Mouse (Mus musculus): ENCODE data around the gene Rhoj. TPM values are rescaled to one million over a fixed set of nuclear protein-coding genes. Genes with fewer than 3 reads are reported as not detected.

Gene Rhoj
- polyA plus RNA-seq, 1 experiment = 92.2 TPM

- Histone ChIP-seq H3K4me1 (ENCODE audit: control insufficient read depth, insufficient read depth, low read length) (no peaks in the 10 kb centered on the region), H3K4me3 (replicated peaks; ENCODE audit: extremely low read depth, low read depth, low read length) (no peak overlapping the region)
- TF ChIP-seq CTCF (IDR thresholded peaks at IDR 0.05; ENCODE audit: insufficient read depth, low read length) (no peak), POLR2A (IDR thresholded peaks at IDR 0.05; ENCODE audit: borderline replicate concordance, extremely low read depth, low read depth, low read length) (no peak)
- WGBS = 80% methylated on average over 6 of the region's 6 CpGs
- no peak for DNase-seq
Observed at GRCm38 (mm10) chr12:75376126-75376525, 68.0 kb downstream of the Rhoj start.

GRCm38 (mm10) chr12:75386731-75387130, 78.6 kb downstream of the Rhoj start:
- WGBS = 90% methylated on average over 9 of the region's 9 CpGs
- H3K4me3 ChIP-seq (replicated peaks; ENCODE audit: extremely low read depth, low read depth, low read length) = no peak overlapping the region
- no peak for TF ChIP-seq POLR2A (IDR thresholded peaks at IDR 0.05; ENCODE audit: borderline replicate concordance, extremely low read depth, low read depth, low read length)
- TF ChIP-seq CTCF (IDR thresholded peaks at IDR 0.05; ENCODE audit: insufficient read depth, low read length) = no peak
- 0 out of 2 replicates have a peak, but pooled peaks cover 2% of the 10 kb centered on the region for H3K4me1 ChIP-seq (ENCODE audit: control insufficient read depth, insufficient read depth, low read length)
- no peak for DNase-seq

GRCm38 (mm10) chr12:75387156-75387555, 79.0 kb downstream of the Rhoj start:
- Histone ChIP-seq H3K4me1 (ENCODE audit: control insufficient read depth, insufficient read depth, low read length) (0 out of 2 replicates have a peak, but pooled peaks cover 2% of the 10 kb centered on the region), H3K4me3 (replicated peaks; ENCODE audit: extremely low read depth, low read depth, low read length) (no peak overlapping the region)
- TF ChIP-seq CTCF (IDR thresholded peaks at IDR 0.05; ENCODE audit: insufficient read depth, low read length) (no peak), POLR2A (IDR thresholded peaks at IDR 0.05; ENCODE audit: borderline replicate concordance, extremely low read depth, low read depth, low read length) (no peak)
- no peak for DNase-seq
- WGBS = 75% methylated on average over 8 of the region's 8 CpGs

GRCm38 (mm10) chr12:75387846-75388245, 79.7 kb downstream of the Rhoj start:
- TF ChIP-seq CTCF (IDR thresholded peaks at IDR 0.05; ENCODE audit: insufficient read depth, low read length) (no peak), POLR2A (IDR thresholded peaks at IDR 0.05; ENCODE audit: borderline replicate concordance, extremely low read depth, low read depth, low read length) (no peak)
- Histone ChIP-seq H3K4me1 (ENCODE audit: control insufficient read depth, insufficient read depth, low read length) (0 out of 2 replicates have a peak, but pooled peaks cover 2% of the 10 kb centered on the region), H3K4me3 (replicated peaks; ENCODE audit: extremely low read depth, low read depth, low read length) (no peak overlapping the region)
- DNase-seq = no peak
- 71% methylated on average over 15 of the region's 15 CpGs for WGBS

GRCm38 (mm10) chr12:75388521-75388920, 80.4 kb downstream of the Rhoj start:
- H3K4me3 ChIP-seq (replicated peaks; ENCODE audit: extremely low read depth, low read depth, low read length) = no peak overlapping the region
- H3K4me1 ChIP-seq (ENCODE audit: control insufficient read depth, insufficient read depth, low read length) = 0 out of 2 replicates have a peak, but pooled peaks cover 2% of the 10 kb centered on the region
- no peak for DNase-seq
- 87% methylated on average over 9 of the region's 9 CpGs for WGBS
- TF ChIP-seq POLR2A (IDR thresholded peaks at IDR 0.05; ENCODE audit: borderline replicate concordance, extremely low read depth, low read depth, low read length) (no peak), CTCF (IDR thresholded peaks at IDR 0.05; ENCODE audit: insufficient read depth, low read length) (no peak)

GRCm38 (mm10) chr12:75389308-75390135, 81.4 kb downstream of the Rhoj start:
- TF ChIP-seq POLR2A (IDR thresholded peaks at IDR 0.05; ENCODE audit: borderline replicate concordance, extremely low read depth, low read depth, low read length) (no peak), CTCF (IDR thresholded peaks at IDR 0.05; ENCODE audit: insufficient read depth, low read length) (0 out of 2 replicates have a peak, but pooled peaks have one; percentile 13)
- 0 out of 2 replicates have a peak, but pooled peaks cover 2% of the 10 kb centered on the region for H3K4me1 ChIP-seq (ENCODE audit: control insufficient read depth, insufficient read depth, low read length)
- peak; percentile 30 for DNase-seq
- no peak overlapping the region for H3K4me3 ChIP-seq (replicated peaks; ENCODE audit: extremely low read depth, low read depth, low read length)
- 47% methylated on average over 20 of the region's 20 CpGs for WGBS

GRCm38 (mm10) chr12:75391526-75391925, 83.4 kb downstream of the Rhoj start:
- TF ChIP-seq POLR2A (IDR thresholded peaks at IDR 0.05; ENCODE audit: borderline replicate concordance, extremely low read depth, low read depth, low read length) (no peak), CTCF (IDR thresholded peaks at IDR 0.05; ENCODE audit: insufficient read depth, low read length) (no peak)
- Histone ChIP-seq H3K4me1 (ENCODE audit: control insufficient read depth, insufficient read depth, low read length) (0 out of 2 replicates have a peak, but pooled peaks cover 2% of the 10 kb centered on the region), H3K4me3 (replicated peaks; ENCODE audit: extremely low read depth, low read depth, low read length) (no peak overlapping the region)
- 85% methylated on average over 9 of the region's 9 CpGs for WGBS
- DNase-seq = no peak

GRCm38 (mm10) chr12:75394011-75394773, 86.1 kb downstream of the Rhoj start:
- Histone ChIP-seq H3K4me3 (replicated peaks; ENCODE audit: extremely low read depth, low read depth, low read length) (no peak overlapping the region), H3K4me1 (ENCODE audit: control insufficient read depth, insufficient read depth, low read length) (peaks cover 7% of the 10 kb centered on the region)
- no peak for DNase-seq
- TF ChIP-seq CTCF (IDR thresholded peaks at IDR 0.05; ENCODE audit: insufficient read depth, low read length) (no peak), POLR2A (IDR thresholded peaks at IDR 0.05; ENCODE audit: borderline replicate concordance, extremely low read depth, low read depth, low read length) (no peak)
- WGBS = 86% methylated on average over 20 of the region's 20 CpGs

GRCm38 (mm10) chr12:75396616-75397015, 88.5 kb downstream of the Rhoj start:
- H3K4me1 ChIP-seq (ENCODE audit: control insufficient read depth, insufficient read depth, low read length) = peaks cover 5% of the 10 kb centered on the region
- WGBS = 22% methylated on average over 3 of the region's 3 CpGs
- TF ChIP-seq POLR2A (IDR thresholded peaks at IDR 0.05; ENCODE audit: borderline replicate concordance, extremely low read depth, low read depth, low read length) (no peak), CTCF (IDR thresholded peaks at IDR 0.05; ENCODE audit: insufficient read depth, low read length) (no peak)
- no peak overlapping the region for H3K4me3 ChIP-seq (replicated peaks; ENCODE audit: extremely low read depth, low read depth, low read length)
- DNase-seq = no peak
